8 mouse cellular contexts compared by ENCODE assay signal in the genomic region with DNA sequence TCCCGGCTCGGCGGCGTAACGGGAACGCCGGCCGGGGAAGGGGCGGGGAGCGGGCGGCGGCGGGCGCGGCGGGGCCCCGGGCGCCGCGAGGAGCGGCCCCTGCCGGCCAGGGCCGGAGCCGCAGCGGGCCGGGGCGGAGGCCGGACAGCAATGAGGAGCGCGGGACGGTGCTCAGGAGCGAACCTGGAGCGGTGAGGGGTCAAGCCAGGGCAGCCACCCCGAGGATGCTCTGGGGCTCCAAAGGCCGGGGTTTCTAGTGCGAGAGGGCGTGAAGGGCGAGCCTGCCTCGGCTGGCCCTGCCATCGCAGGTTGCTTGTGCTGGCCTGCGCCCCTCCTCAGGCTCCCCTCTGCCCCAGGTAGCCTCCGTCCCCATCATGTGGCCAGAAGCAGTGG. TPM values are rescaled to one million over a fixed set of nuclear protein-coding genes. Genes with fewer than 3 reads are reported as not detected.
DNase-seq lines count a peak whose midpoint lies in the region; ATAC-seq lines count a peak whose summit lies in the region.

A gene (minus strand): TSS at position 33 of the 393 bp plus-strand sequence.

- 1% methylated on average over 33 of the region's 42 CpGs for WGBS in intestine, embryonic 14.5 days
- WGBS in limb, embryonic 10.5 days, result 16% methylated on average over 42 of the region's 42 CpGs
- 5% methylated on average over 42 of the region's 42 CpGs for WGBS in midbrain, embryonic 10.5 days

- H3K4me2 ChIP-seq in intestine, embryonic 14.5 days (ENCODE audit: low read length), result peak within 1 kb of the TSS; percentile 71

- peak within 1 kb of the TSS; percentile 71 for H3K27ac ChIP-seq in intestine, embryonic 14.5 days (ENCODE audit: low read depth)
- peak within 1 kb of the TSS; percentile 96 for H3K27ac ChIP-seq in limb, embryonic 10.5 days
- peak within 1 kb of the TSS; percentile 97 for H3K27ac ChIP-seq in midbrain, embryonic 10.5 days (replicated peaks)

- H3K27me3 ChIP-seq in intestine, embryonic 14.5 days (replicated peaks; ENCODE audit: control insufficient read depth, insufficient read depth, low read length), result no peaks in the 10 kb centered on the region
- no peaks in the 10 kb centered on the region for H3K27me3 ChIP-seq in limb, embryonic 10.5 days (ENCODE audit: low read depth, poor library complexity, severe bottlenecking)
- peaks cover 13% of the 10 kb centered on the region; the same call in 1 of the 2 replicates for H3K27me3 ChIP-seq in midbrain, embryonic 10.5 days (ENCODE audit: low read depth, poor library complexity, severe bottlenecking)

- peak within 1 kb of the TSS; percentile 93 for H3K9ac ChIP-seq in intestine, embryonic 14.5 days (ENCODE audit: low read length)

- H3K4me3 ChIP-seq in intestine, embryonic 14.5 days (ENCODE audit: low read depth, low read length), result peak within 1 kb of the TSS; percentile 86
- peak within 1 kb of the TSS; percentile 90 for H3K4me3 ChIP-seq in limb, embryonic 10.5 days
- peak within 1 kb of the TSS; percentile 91 for H3K4me3 ChIP-seq in midbrain, embryonic 10.5 days

- peaks cover 12% of the 10 kb centered on the region; the same call in 1 of the 2 replicates for H3K4me1 ChIP-seq in intestine, embryonic 14.5 days (replicated peaks; ENCODE audit: control insufficient read depth, insufficient read depth, low read length)
- H3K4me1 ChIP-seq in limb, embryonic 10.5 days, result peaks cover 21% of the 10 kb centered on the region
- peaks cover 26% of the 10 kb centered on the region for H3K4me1 ChIP-seq in midbrain, embryonic 10.5 days

- peak; percentile 62 for ATAC-seq in common myeloid progenitor, adult 5-6 weeks (replicated peaks; ENCODE audit: low read depth, poor library complexity, severe bottlenecking)
- peak; percentile 81 for ATAC-seq in intestine, embryonic 14.5 days (replicated peaks; ENCODE audit: low FRiP score, low TSS enrichment, low read depth)

- no peaks in the 10 kb centered on the region for H3K36me3 ChIP-seq in intestine, embryonic 14.5 days (ENCODE audit: control insufficient read depth, insufficient read depth, low read length)
- peaks cover 20% of the 10 kb centered on the region for H3K36me3 ChIP-seq in limb, embryonic 10.5 days
- H3K36me3 ChIP-seq in midbrain, embryonic 10.5 days, result peaks cover 10% of the 10 kb centered on the region

- peak; percentile 52 for DNase-seq in 3134 (ENCODE audit: extremely low read depth, insufficient read length, low spot score)
- peak; percentile 60 for DNase-seq in Muller cell, postnatal 12 days (ENCODE audit: inconsistent ontology term)
- DNase-seq in gonadal fat pad, adult 2 months (ENCODE audit: low read depth), result no peak
- peak; percentile 74 for DNase-seq in intestine, embryonic 14.5 days (ENCODE audit: low spot score)
- DNase-seq in limb, embryonic 10.5 days (ENCODE audit: low spot score), result peak; percentile 75
- peak; percentile 65 for DNase-seq in midbrain, embryonic 10.5 days (ENCODE audit: low spot score)
- DNase-seq in spleen, postnatal 4 days (ENCODE audit: low spot score in 2 of 2), result peak; percentile 43 to 80

- H3K9me3 ChIP-seq in intestine, embryonic 14.5 days (ENCODE audit: control insufficient read depth, low read length), result no peaks in the 10 kb centered on the region
- no peaks in the 10 kb centered on the region for H3K9me3 ChIP-seq in limb, embryonic 10.5 days (replicated peaks)
- no peaks in the 10 kb centered on the region for H3K9me3 ChIP-seq in midbrain, embryonic 10.5 days (replicated peaks)

RNA-seq across cellular contexts. Expression of the gene that starts here (rescaled TPM):
- total RNA-seq in common myeloid progenitor, adult 5-6 weeks (2017), result 17.8 and 18.0 TPM in 2 replicates
- polyA plus RNA-seq in gonadal fat pad, adult 2 months (2012; rRNA removed), result 72.7 and 108 TPM in 2 replicates
- 5.9 TPM in 2 replicates for polyA plus RNA-seq in intestine, embryonic 14.5 days (2014; fragmentation: Nextera tagmentation; extraction: Ambion mirVana)
- polyA plus RNA-seq in limb, embryonic 10.5 days (2016; fragmentation: Nextera tagmentation; extraction: Ambion mirVana), result 4.3 and 4.7 TPM in 2 replicates
- 5.1 and 5.2 TPM in 2 replicates for polyA plus RNA-seq in midbrain, embryonic 10.5 days (2016; fragmentation: Nextera tagmentation; extraction: Ambion mirVana)

Comparison
In these comparisons a context has a peak if more than half of its experiments do, and no peak if none do; other contexts are left out.
1. RNA of the gene that starts here (polyA plus RNA-seq): 72.7 to 108 TPM in gonadal fat pad, adult 2 months; 5.9 TPM in intestine, embryonic 14.5 days, 5.1 to 5.2 TPM in midbrain, embryonic 10.5 days and 4.3 to 4.7 TPM in limb, embryonic 10.5 days; every median in the first group is over 10 times any median in the second.
2. Peak in every context shown above with its lines, with median percentiles within 50 percentile points of each other: H3K27ac ChIP-seq and H3K4me3 ChIP-seq.